Comparison of ENCODE assay signal across 13 mouse cellular contexts in genomic region chr2:167853411-167853821, GRCm38 (mm10).
DNase-seq lines count a peak whose midpoint lies in the region; ATAC-seq and TF ChIP-seq lines count a peak whose summit lies in the region.
"Had no signal": no experiment of that assay in that cellular context is flagged by ENCODE, and none has a peak within 500 bp of the region (broad histone marks: within the 10 kb centered on the region; RNA-seq: fewer than 3 reads in every experiment).

No protein-coding gene starts in this region.

- H3K4me1 ChIP-seq in hindbrain, embryonic 10.5 days (replicated peaks), result peaks cover 74% of the 10 kb centered on the region
- H3K4me1 ChIP-seq in hindbrain, embryonic 12.5 days, result peaks cover 10% of the 10 kb centered on the region
- H3K4me1 ChIP-seq in CH12.LX (ENCODE audit: control insufficient read depth in 1 of 2, insufficient read depth in 2 of 2), result peaks cover 12 to 14% of the 10 kb centered on the region in 2 experiments
- H3K4me1 ChIP-seq in heart, embryonic 12.5 days (replicated peaks), result peaks cover 67% of the 10 kb centered on the region

- no peak for TF ChIP-seq RAD21 in CH12.LX (IDR thresholded peaks at IDR 0.05; ENCODE audit: low read depth, low read length)

- no peak for ATAC-seq in hindbrain, embryonic 12.5 days (ENCODE audit: low FRiP score)
- ATAC-seq in heart, embryonic 12.5 days (ENCODE audit: insufficient number of reproducible peaks, low FRiP score), result no peak

- 74% methylated on average over 8 of the region's 8 CpGs for WGBS in hindbrain, embryonic 10.5 days
- 71% methylated on average over 8 of the region's 8 CpGs for WGBS in hindbrain, embryonic 12.5 days
- WGBS in heart, embryonic 12.5 days, result 73% methylated on average over 8 of the region's 8 CpGs

- H3K79me2 ChIP-seq in CH12.LX (replicated peaks; ENCODE audit: control insufficient read depth, extremely low read depth, insufficient read depth, poor library complexity, severe bottlenecking), result no peaks in the 10 kb centered on the region

- no peak for DNase-seq in hindbrain, embryonic 10.5 days (ENCODE audit: low spot score)
- DNase-seq in CH12.LX (ENCODE audit: extremely low read depth), result no peak
- DNase-seq in adrenal gland, adult 2 months, result peak; percentile 79
- no peak for DNase-seq in thymus, postnatal 0 days (ENCODE audit: low spot score)
- DNase-seq in urinary bladder, postnatal 14 days (ENCODE audit: low spot score), result no peak
- DNase-seq: liver, embryonic 13.5 days; retina, postnatal 1 day; thymus, postnatal 36 days had no signal

- in situ Hi-C loops in CH12.LX (cut with MboI; ENCODE audit: low pct_ligation_motif_present, low pct_unique_long_range_greater_than_20kb, low sequenced_read_pairs), result no loop called here

- no peak for TF ChIP-seq POLR2A in CH12.LX (IDR thresholded peaks at IDR 0.05; ENCODE audit: low read depth, low read length)

- no peak for TF ChIP-seq CTCF in CH12.LX (conservative IDR thresholded peaks at IDR 0.05 in 1 of 2, IDR thresholded peaks at IDR 0.05 in 1 of 2; ENCODE audit: low read depth in 2 of 2, low read length in 2 of 2)

- no peaks in the 10 kb centered on the region for H3K36me3 ChIP-seq in hindbrain, embryonic 10.5 days
- no peaks in the 10 kb centered on the region for H3K36me3 ChIP-seq in hindbrain, embryonic 12.5 days
- no peaks in the 10 kb centered on the region for H3K36me3 ChIP-seq in CH12.LX (replicated peaks in 1 of 2; ENCODE audit: control insufficient read depth in 1 of 2, insufficient read depth in 1 of 2, low read length in 1 of 2)
- no peaks in the 10 kb centered on the region for H3K36me3 ChIP-seq in heart, embryonic 12.5 days
- H3K36me3 ChIP-seq: forebrain, embryonic 12.5 days; liver, embryonic 13.5 days had no signal

- H3K4me2 ChIP-seq in hindbrain, embryonic 12.5 days (replicated peaks), result no peak overlapping the region
- H3K4me2 ChIP-seq in CH12.LX (ENCODE audit: insufficient read depth, low read depth, poor library complexity, severe bottlenecking), result peak overlapping the region; percentile 58
- no peak overlapping the region for H3K4me2 ChIP-seq in heart, embryonic 12.5 days
- H3K4me2 ChIP-seq: forebrain, embryonic 12.5 days; liver, embryonic 13.5 days; midbrain, embryonic 11.5 days had no signal

- TF ChIP-seq EP300 in CH12.LX (IDR thresholded peaks at IDR 0.05; ENCODE audit: low read length), result no peak

- no peak overlapping the region for H3K4me3 ChIP-seq in hindbrain, embryonic 10.5 days
- no peak overlapping the region for H3K4me3 ChIP-seq in hindbrain, embryonic 12.5 days
- peak overlapping the region in 1 of 3 experiments; percentile 31 for H3K4me3 ChIP-seq in CH12.LX (replicated peaks in 1 of 3; ENCODE audit: low read depth in 2 of 3, low read length in 2 of 3, poor library complexity in 1 of 3)
- no peak overlapping the region for H3K4me3 ChIP-seq in heart, embryonic 12.5 days
- H3K4me3 ChIP-seq: forebrain, embryonic 12.5 days; left cerebral cortex, adult 2 months; liver, embryonic 13.5 days had no signal

- no peaks in the 10 kb centered on the region for H3K9me3 ChIP-seq in hindbrain, embryonic 10.5 days
- no peaks in the 10 kb centered on the region for H3K9me3 ChIP-seq in hindbrain, embryonic 12.5 days (replicated peaks)
- peaks cover 10% of the 10 kb centered on the region for H3K9me3 ChIP-seq in CH12.LX (replicated peaks; ENCODE audit: low read length)
- no peaks in the 10 kb centered on the region for H3K9me3 ChIP-seq in heart, embryonic 12.5 days (replicated peaks)
- H3K9me3 ChIP-seq: forebrain, embryonic 12.5 days; liver, embryonic 13.5 days had no signal

- H3K27ac ChIP-seq in hindbrain, embryonic 10.5 days, result peak overlapping the region; percentile 65; the same call in 1 of the 2 replicates
- no peak overlapping the region for H3K27ac ChIP-seq in hindbrain, embryonic 12.5 days
- H3K27ac ChIP-seq in CH12.LX (ENCODE audit: insufficient read depth, low read depth), result no peak overlapping the region
- H3K27ac ChIP-seq in heart, embryonic 12.5 days (ENCODE audit: poor library complexity, severe bottlenecking), result no peak overlapping the region
- H3K27ac ChIP-seq: forebrain, embryonic 12.5 days; left cerebral cortex, adult 2 months; liver, embryonic 13.5 days had no signal

- H3K9ac ChIP-seq in hindbrain, embryonic 12.5 days, result no peak overlapping the region
- no peak overlapping the region for H3K9ac ChIP-seq in CH12.LX (ENCODE audit: insufficient read depth, low read depth)
- H3K9ac ChIP-seq in heart, embryonic 12.5 days, result 0 out of 2 replicates have a peak overlapping the region, but pooled peaks have one; percentile 11
- H3K9ac ChIP-seq: forebrain, embryonic 12.5 days; liver, embryonic 13.5 days had no signal

- no peaks in the 10 kb centered on the region for H3K27me3 ChIP-seq in hindbrain, embryonic 10.5 days (ENCODE audit: insufficient read depth, poor library complexity, severe bottlenecking)
- 0 out of 2 replicates have a peak, but pooled peaks cover 3% of the 10 kb centered on the region for H3K27me3 ChIP-seq in hindbrain, embryonic 12.5 days
- H3K27me3 ChIP-seq in CH12.LX (replicated peaks), result peaks cover 94% of the 10 kb centered on the region
- H3K27me3 ChIP-seq in heart, embryonic 12.5 days (replicated peaks), result no peaks in the 10 kb centered on the region
- H3K27me3 ChIP-seq: forebrain, embryonic 12.5 days had no signal

- dilution Hi-C loops in CH12.LX (cut with MboI; ENCODE audit: extremely low pct_ligation_motif_present, extremely low pct_unique_long_range_greater_than_20kb, low sequenced_read_pairs), result no loop called here

TF ChIP-seq in CH12.LX, 34 proteins besides CTCF, POLR2A, EP300 and RAD21:
- peak; percentile 47; the same call in 1 of the 2 replicates for TF ChIP-seq ELF1 (IDR thresholded peaks at IDR 0.05; ENCODE audit: low read depth, low read length)
- TF ChIP-seq CHD1 (IDR thresholded peaks at IDR 0.05; ENCODE audit: low read depth, low read length), result no peak
